ENCODE assay signal across 15 mouse cellular contexts in genomic region chr14:30560803-30561389, GRCm38 (mm10). TPM values are rescaled to one million over a fixed set of nuclear protein-coding genes. Genes with fewer than 3 reads are reported as not detected.
DNase-seq lines count a peak whose midpoint lies in the region; ATAC-seq and TF ChIP-seq lines count a peak whose summit lies in the region.
"Had no signal": no experiment of that assay in that cellular context is flagged by ENCODE, and none has a peak within 500 bp of the region (broad histone marks: within the 10 kb centered on the region; RNA-seq: fewer than 3 reads in every experiment).

No protein-coding gene starts in this region.

- H3K4me3 ChIP-seq in heart, embryonic 15.5 days: no peak overlapping the region
- H3K4me3 ChIP-seq in midbrain, embryonic 13.5 days (replicated peaks): no peak overlapping the region
- no peak overlapping the region for H3K4me3 ChIP-seq in midbrain, embryonic 11.5 days (ENCODE audit: low read depth, low read length)
- H3K4me3 ChIP-seq in kidney, postnatal 0 days (replicated peaks; ENCODE audit: low read depth, low read length): no peak overlapping the region
- H3K4me3 ChIP-seq in stomach, embryonic 16.5 days (replicated peaks; ENCODE audit: low read length): no peak overlapping the region
- H3K4me3 ChIP-seq: embryonic facial prominence, embryonic 10.5 days; heart, adult 2 months; hindbrain, embryonic 15.5 days had no signal

- H3K4me1 ChIP-seq in heart, embryonic 15.5 days (replicated peaks): peaks cover 35% of the 10 kb centered on the region
- H3K4me1 ChIP-seq in midbrain, embryonic 13.5 days (replicated peaks): peaks cover 19% of the 10 kb centered on the region
- H3K4me1 ChIP-seq in midbrain, embryonic 11.5 days (ENCODE audit: control insufficient read depth, insufficient read depth, low read length): no peaks in the 10 kb centered on the region
- H3K4me1 ChIP-seq in kidney, postnatal 0 days (replicated peaks; ENCODE audit: insufficient read depth, low read length): peaks cover 4% of the 10 kb centered on the region; the same call in 1 of the 2 replicates
- H3K4me1 ChIP-seq in stomach, embryonic 16.5 days (ENCODE audit: control insufficient read depth, insufficient read depth, low read length): peaks cover 14% of the 10 kb centered on the region

- no peak for ATAC-seq in heart, embryonic 15.5 days (replicated peaks; ENCODE audit: insufficient number of reproducible peaks, insufficient read depth, low FRiP score, low read depth)
- 0 out of 2 replicates have a peak, but pooled peaks have one; percentile 10 for ATAC-seq in midbrain, embryonic 13.5 days
- ATAC-seq in midbrain, embryonic 11.5 days (ENCODE audit: low FRiP score): no peak
- ATAC-seq in kidney, postnatal 0 days (replicated peaks; ENCODE audit: low FRiP score, low read depth): peak; percentile 42
- ATAC-seq in stomach, embryonic 16.5 days (ENCODE audit: insufficient read depth, low FRiP score): 0 out of 2 replicates have a peak, but pooled peaks have one; percentile 1
- no peak for ATAC-seq in inflammation-experienced regulatory T-cells, adult 6 months

- H3K9me3 ChIP-seq in heart, embryonic 15.5 days (replicated peaks): no peaks in the 10 kb centered on the region
- no peaks in the 10 kb centered on the region for H3K9me3 ChIP-seq in midbrain, embryonic 13.5 days
- H3K9me3 ChIP-seq in midbrain, embryonic 11.5 days (ENCODE audit: control insufficient read depth, low read length): no peaks in the 10 kb centered on the region
- no peaks in the 10 kb centered on the region for H3K9me3 ChIP-seq in kidney, postnatal 0 days (replicated peaks; ENCODE audit: low read length)
- no peaks in the 10 kb centered on the region for H3K9me3 ChIP-seq in stomach, embryonic 16.5 days (replicated peaks; ENCODE audit: control insufficient read depth, low read length)
- H3K9me3 ChIP-seq: embryonic facial prominence, embryonic 10.5 days; hindbrain, embryonic 15.5 days had no signal

- no peak overlapping the region for H3K4me2 ChIP-seq in heart, embryonic 15.5 days
- H3K4me2 ChIP-seq in midbrain, embryonic 13.5 days (replicated peaks): no peak overlapping the region
- H3K4me2 ChIP-seq in midbrain, embryonic 11.5 days: no peak overlapping the region
- H3K4me2 ChIP-seq in kidney, postnatal 0 days (ENCODE audit: low read length): no peak overlapping the region
- H3K4me2 ChIP-seq in stomach, embryonic 16.5 days (ENCODE audit: low read depth, low read length): no peak overlapping the region
- H3K4me2 ChIP-seq: hindbrain, embryonic 15.5 days; lung, embryonic 14.5 days had no signal

- H3K9ac ChIP-seq in heart, embryonic 15.5 days: no peak overlapping the region; the same call in 1 of the 2 replicates
- no peak overlapping the region for H3K9ac ChIP-seq in midbrain, embryonic 13.5 days (replicated peaks)
- H3K9ac ChIP-seq in midbrain, embryonic 11.5 days (ENCODE audit: low read length): no peak overlapping the region
- H3K9ac ChIP-seq in kidney, postnatal 0 days (ENCODE audit: low read depth, low read length): no peak overlapping the region
- no peak overlapping the region; the same call in 1 of the 2 replicates for H3K9ac ChIP-seq in stomach, embryonic 16.5 days (ENCODE audit: low read length)
- H3K9ac ChIP-seq: hindbrain, embryonic 15.5 days; lung, embryonic 14.5 days had no signal

- H3K27me3 ChIP-seq in heart, embryonic 15.5 days: no peaks in the 10 kb centered on the region
- H3K27me3 ChIP-seq in midbrain, embryonic 13.5 days: no peaks in the 10 kb centered on the region
- no peaks in the 10 kb centered on the region for H3K27me3 ChIP-seq in midbrain, embryonic 11.5 days (ENCODE audit: control insufficient read depth, insufficient read depth, low read length)
- no peaks in the 10 kb centered on the region for H3K27me3 ChIP-seq in kidney, postnatal 0 days (ENCODE audit: insufficient read depth, low read length)
- H3K27me3 ChIP-seq in stomach, embryonic 16.5 days (ENCODE audit: control insufficient read depth, insufficient read depth, low read length): no peaks in the 10 kb centered on the region
- H3K27me3 ChIP-seq: hindbrain, embryonic 15.5 days had no signal

- no peak for DNase-seq in heart, postnatal 36 days
- DNase-seq in midbrain, embryonic 11.5 days (ENCODE audit: low spot score, missing footprints): no peak
- no peak for DNase-seq in kidney, postnatal 0 days (ENCODE audit: low spot score)
- DNase-seq in retina, postnatal 1 day: no peak
- DNase-seq: adrenal gland, postnatal 25 days; B cell, adult 2 months; cerebellum, adult 18-20 months; lung, embryonic 14.5 days had no signal

- 88% methylated on average over 13 of the region's 13 CpGs for WGBS in heart, embryonic 15.5 days
- 92% methylated on average over 13 of the region's 13 CpGs for WGBS in midbrain, embryonic 13.5 days
- 92% methylated on average over 13 of the region's 13 CpGs for WGBS in midbrain, embryonic 11.5 days
- 81% methylated on average over 13 of the region's 13 CpGs for WGBS in kidney, postnatal 0 days
- 86% methylated on average over 13 of the region's 13 CpGs for WGBS in stomach, embryonic 16.5 days

- no peak for TF ChIP-seq CTCF in kidney, postnatal 0 days (IDR thresholded peaks at IDR 0.05; ENCODE audit: low read depth)

- intact Hi-C loops in heart, postnatal 36 days (cut with DNase I): no loop called here

- H3K27ac ChIP-seq in heart, embryonic 15.5 days: peak overlapping the region; percentile 43
- peak overlapping the region; percentile 76 for H3K27ac ChIP-seq in midbrain, embryonic 13.5 days
- no peak overlapping the region for H3K27ac ChIP-seq in midbrain, embryonic 11.5 days (ENCODE audit: low read depth, low read length)
- peak overlapping the region; percentile 75 for H3K27ac ChIP-seq in kidney, postnatal 0 days
- peak overlapping the region; percentile 81 for H3K27ac ChIP-seq in stomach, embryonic 16.5 days (ENCODE audit: low read length)
- H3K27ac ChIP-seq: embryonic facial prominence, embryonic 10.5 days; heart, adult 2 months; hindbrain, embryonic 15.5 days had no signal

- peaks cover 46% of the 10 kb centered on the region for H3K36me3 ChIP-seq in heart, embryonic 15.5 days
- H3K36me3 ChIP-seq in midbrain, embryonic 13.5 days: peaks cover 55% of the 10 kb centered on the region
- peaks cover 25% of the 10 kb centered on the region for H3K36me3 ChIP-seq in midbrain, embryonic 11.5 days (ENCODE audit: control insufficient read depth, insufficient read depth, low read length)
- H3K36me3 ChIP-seq in kidney, postnatal 0 days (ENCODE audit: insufficient read depth, low read length): peaks cover 51% of the 10 kb centered on the region
- peaks cover 39% of the 10 kb centered on the region; the same call in 1 of the 2 replicates for H3K36me3 ChIP-seq in stomach, embryonic 16.5 days (ENCODE audit: control insufficient read depth, insufficient read depth, low read length)

RNA-seq across cellular contexts. Expression of gene Tkt, which starts 12.7 kb away (rescaled TPM):
- 65.8 and 112 TPM in 2 replicates for polyA plus RNA-seq in heart, embryonic 15.5 days (2015; fragmentation: Nextera tagmentation; extraction: Ambion mirVana)
- 10 to 100 TPM; 32.9 to 50.2 TPM for total RNA-seq in heart, postnatal 36 days (2021)
- polyA plus RNA-seq in midbrain, embryonic 13.5 days (2015; fragmentation: Nextera tagmentation; extraction: Ambion mirVana): 210 and 213 TPM in 2 replicates
- 135 and 154 TPM in 2 replicates for polyA plus RNA-seq in midbrain, embryonic 11.5 days (2014; fragmentation: Nextera tagmentation; extraction: Ambion mirVana)
- polyA plus RNA-seq in kidney, postnatal 0 days (2015; fragmentation: Nextera tagmentation; extraction: Ambion mirVana): 238 and 253 TPM in 2 replicates
- polyA plus RNA-seq in stomach, embryonic 16.5 days (2015; fragmentation: Nextera tagmentation; extraction: Ambion mirVana): 292 and 307 TPM in 2 replicates
- polyA plus RNA-seq in inflammation-experienced regulatory T-cells, adult 6 months (2017; shearing (Covaris generic)): 100 to 1,000 TPM; 203 to 235 (median 209) TPM

Comparison
In these comparisons a context has a peak if more than half of its experiments do, and no peak if none do; other contexts are left out.
1. ATAC-seq: peak in midbrain, embryonic 13.5 days (single experiment), kidney, postnatal 0 days (single experiment) and stomach, embryonic 16.5 days (single experiment); none in heart, embryonic 15.5 days (single experiment), midbrain, embryonic 11.5 days (single experiment) and inflammation-experienced regulatory T-cells, adult 6 months (single experiment).